Mouse (Mus musculus) ovary, postnatal 10 days (tissue): ENCODE results near the gene Thtpa.

ENCODE experiments used
- DNase-seq: peaks from one replicate; pipeline ENCODE4 v3.0.0; 2022; ENCODE audit warnings: low spot score

The Thtpa gene

DNA sequence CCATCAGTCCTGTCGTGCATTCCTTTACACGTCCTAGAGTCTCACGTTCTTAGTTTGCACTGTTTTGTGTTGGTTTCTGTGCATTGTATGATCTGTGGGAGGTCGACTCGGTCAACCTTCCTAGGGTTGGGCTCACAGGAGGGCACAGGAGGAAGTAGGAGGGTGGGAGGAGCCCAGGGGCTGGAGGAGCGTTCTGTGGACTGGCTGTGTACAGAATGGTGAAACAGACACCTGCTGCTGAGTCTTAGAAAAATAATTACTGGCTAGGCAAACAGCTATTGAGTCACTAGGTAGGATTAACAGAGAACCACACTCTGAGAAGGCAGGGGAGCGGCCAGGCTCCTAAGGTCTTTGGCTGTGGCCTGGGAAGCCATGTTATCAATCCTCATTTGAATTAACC lies 44.7 kb downstream of the Thtpa start:
- DNase-seq, result no peak

DNA sequence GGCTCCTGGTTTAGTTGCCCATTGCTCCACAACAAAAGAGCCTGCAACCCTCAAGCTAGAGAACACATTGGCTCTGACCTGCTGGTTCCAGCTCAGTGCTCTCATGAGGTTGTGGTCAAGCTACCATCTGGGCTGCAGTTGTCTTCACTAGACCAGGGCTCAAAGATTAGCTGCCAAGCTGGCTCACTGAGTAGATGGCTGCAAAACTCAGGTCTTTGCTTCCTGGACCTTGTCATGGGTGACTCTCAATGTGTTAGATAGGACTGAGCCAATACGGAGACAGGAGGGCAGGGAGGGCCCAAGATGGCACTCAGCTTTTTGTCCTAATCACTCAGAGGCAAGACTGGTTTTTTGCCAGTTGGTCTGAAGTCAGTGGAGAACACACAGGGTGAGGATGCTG lies 51.7 kb downstream of the Thtpa start:
- DNase-seq, result no peak

DNA sequence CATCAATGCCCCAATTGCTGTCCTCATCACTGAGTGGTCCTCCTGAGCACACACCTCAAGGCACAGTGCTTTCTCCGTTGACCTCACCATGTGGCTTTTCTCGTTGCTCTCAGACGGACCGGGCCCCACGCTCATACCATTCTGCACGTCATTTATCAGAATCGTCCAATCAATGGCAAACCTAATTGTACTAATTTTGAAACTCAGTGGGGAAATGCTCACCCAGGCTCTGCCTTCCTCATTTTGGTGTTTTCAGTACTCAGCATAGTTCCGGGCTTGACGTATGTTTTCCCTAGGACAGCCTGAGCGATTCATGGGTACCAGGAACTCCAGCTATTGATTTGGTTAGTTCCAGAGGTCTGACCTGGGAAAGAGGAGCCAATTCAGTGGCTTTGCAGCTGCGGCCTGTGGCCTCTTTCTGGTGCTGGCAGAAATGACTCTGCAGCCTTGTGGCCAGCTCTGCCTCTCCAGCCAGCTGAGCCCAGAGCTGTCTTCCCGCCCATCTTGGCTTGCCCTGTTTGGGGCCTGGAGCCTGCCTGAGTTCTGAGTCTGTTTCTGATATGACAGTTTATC lies 52.3 kb downstream of the Thtpa start:
- no peak for DNase-seq

DNA sequence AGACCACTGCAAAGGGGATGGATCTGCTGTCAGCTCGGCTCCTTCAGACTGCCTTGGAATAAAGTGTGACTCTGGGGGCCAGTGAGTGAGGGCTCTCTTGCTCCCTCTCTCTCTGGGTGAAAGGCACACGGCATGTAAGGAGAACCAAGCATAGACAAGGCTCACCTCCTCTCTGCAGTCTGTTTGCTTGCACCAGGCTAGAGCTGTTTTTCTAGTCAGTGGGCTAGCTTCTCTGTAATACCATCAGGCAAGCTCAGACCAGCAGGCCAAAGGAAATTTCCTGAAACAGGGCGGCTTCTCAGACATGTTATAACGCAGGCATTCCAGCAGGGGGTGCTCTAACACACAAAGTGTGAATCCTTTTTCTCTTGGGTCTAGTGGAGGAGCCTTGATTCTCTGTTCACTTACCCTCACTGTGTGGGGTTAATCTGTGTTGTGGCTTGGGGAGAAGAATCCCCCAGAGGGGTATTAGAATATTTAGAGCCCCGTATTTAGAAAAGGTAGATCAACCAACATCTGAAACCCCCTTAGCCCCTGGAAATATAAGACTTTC lies 53.9 kb downstream of the Thtpa start:
- peak; percentile 21 for DNase-seq
